Mouse (Mus musculus): Measurements from ENCODE around the gene B3gnt6.

GRCm38 (mm10) chr7:98176322-98177070 lies 22.8 kb downstream of the B3gnt6 start:
- TF ChIP-seq E2F4 (IDR thresholded peaks at IDR 0.05; ENCODE audit: insufficient read depth) (no peak), MAX (IDR thresholded peaks at IDR 0.05; ENCODE audit: low read depth) (no peak), MYOD1 (IDR thresholded peaks at IDR 0.05; ENCODE audit: control insufficient read depth in 1 of 3, insufficient read length in 2 of 3, low read depth in 2 of 3) (peak in 1 of 3 experiments; percentile 21), POLR2AphosphoS2 (IDR thresholded peaks at IDR 0.05; ENCODE audit: insufficient read length, low read depth) (no peak), POLR2A (IDR thresholded peaks at IDR 0.05; ENCODE audit: insufficient read length, low read depth) (no peak)

Data from myocyte (in vitro differentiated cells).